Mouse (Mus musculus) heart, adult 11 months (tissue): Measurements from ENCODE around the gene Pde4c.

ENCODE experiments used
- DNase-seq: peaks from one replicate; pipeline ENCODE4 v3.0.0; 2022

The Pde4c gene

DNA sequence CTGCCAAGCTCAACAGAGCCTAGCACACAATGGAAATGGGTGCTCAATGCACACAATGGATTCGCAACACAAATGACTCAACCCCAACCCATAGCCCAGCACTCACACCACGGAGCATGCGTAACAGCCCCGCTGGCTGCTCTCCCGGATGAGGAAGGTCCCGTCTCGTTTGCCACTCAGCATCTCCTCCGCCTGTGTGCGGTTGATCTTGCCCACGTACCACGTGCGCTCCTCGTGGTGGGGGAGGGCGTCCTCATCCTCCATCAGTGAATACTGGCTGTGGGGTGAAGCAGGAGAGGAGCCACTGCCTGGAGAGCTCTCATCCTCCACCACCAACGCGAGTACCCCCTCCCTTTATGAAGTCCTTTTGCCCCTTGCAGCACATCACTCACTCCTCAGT, 45.4 kb downstream of the Pde4c start:
- peak; percentile 97 for DNase-seq

- peak; percentile 99 for DNase-seq
These were observed 45.8 kb downstream of the Pde4c start for GRCm38 (mm10) chr8:70769359-70769758.

GRCm38 (mm10) chr8:70769858-70770257, 46.3 kb downstream of the Pde4c start:
- no peak for DNase-seq

- no peak for DNase-seq
These were observed 47.2 kb downstream of the Pde4c start for GRCm38 (mm10) chr8:70770748-70771147.

DNA sequence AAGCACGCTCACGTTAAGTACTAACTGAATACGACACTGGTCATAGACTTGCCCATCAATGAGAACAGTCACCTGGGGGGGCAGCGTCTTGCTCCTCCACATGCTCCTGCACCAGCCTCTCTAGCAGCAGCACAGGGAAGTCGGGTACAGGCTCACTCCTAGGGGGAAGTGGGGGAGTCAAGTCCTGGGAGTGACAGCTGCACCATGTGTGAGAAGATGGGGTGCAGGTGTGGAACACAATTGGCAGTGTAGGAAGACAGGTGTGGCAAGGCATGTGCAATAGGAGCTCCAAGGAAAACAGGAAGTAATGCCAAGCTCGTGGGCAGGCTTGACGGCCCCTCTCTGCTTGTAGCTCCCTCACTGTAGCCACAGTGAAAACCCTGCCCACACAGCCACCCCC, 47.7 kb downstream of the Pde4c start:
- DNase-seq: no peak

DNA sequence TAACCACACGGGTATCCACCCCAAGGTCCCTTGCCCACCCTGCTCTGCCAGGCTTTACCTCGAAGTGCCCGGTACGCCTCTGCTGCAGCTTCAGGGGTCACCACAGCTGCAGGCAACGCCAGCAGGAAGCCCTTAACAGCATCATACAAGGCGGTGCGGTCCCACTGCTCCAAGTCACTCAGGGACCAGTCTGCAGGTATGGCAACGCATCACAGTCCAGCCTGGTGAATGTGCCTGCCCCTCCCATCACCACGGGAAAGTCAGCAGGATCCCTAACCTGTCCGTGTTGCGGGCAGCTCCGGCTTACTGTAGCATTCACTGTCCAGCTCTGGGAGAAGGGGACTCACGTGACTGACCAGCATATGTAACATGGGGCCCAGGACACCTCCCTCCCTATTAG, 48.6 kb downstream of the Pde4c start:
- DNase-seq: no peak

- no peak for DNase-seq
These were observed 49.4 kb downstream of the Pde4c start for GRCm38 (mm10) chr8:70772890-70773289.

DNA sequence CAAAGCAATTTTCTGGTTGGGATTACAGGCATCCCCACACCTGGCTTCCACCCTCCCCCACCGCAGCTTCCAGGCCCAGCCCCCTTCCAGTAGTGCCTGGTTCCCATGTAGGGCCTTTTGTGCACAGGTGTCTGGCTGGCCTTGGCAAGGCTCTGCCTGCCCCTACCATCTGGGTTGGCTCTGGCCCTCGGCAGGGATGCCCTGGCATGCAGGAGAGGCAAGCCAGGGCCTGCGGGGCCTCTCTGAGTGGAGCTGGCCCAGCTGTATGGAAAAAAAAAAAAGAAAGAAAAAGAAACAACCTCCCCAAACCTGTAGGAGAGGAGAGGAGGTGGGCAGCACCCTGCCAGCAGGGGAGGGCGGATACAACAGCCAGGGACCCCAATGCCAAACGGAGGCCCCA, 49.9 kb downstream of the Pde4c start:
- peak; percentile 96 for DNase-seq

DNA sequence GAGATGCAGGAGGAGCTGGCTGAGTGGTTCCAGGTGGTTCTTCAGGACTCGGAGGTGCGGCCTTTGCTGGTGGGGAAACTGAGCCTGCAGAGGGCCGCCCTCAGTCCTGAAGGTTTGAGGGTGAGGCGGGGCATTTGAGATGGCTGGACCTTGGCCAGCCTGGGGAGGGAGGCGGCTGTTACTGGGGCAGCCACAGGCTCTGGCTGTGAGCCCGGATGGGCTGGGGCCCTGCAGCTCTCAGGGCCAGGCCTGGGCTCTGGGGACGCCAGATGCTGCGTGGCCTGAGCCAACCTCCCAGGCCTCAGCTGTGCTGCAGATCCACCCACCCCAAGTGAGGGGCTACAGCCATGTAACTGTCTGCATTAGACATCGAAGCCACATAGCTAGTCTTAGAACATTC, 50.3 kb downstream of the Pde4c start:
- peak; percentile 99 for DNase-seq

DNA sequence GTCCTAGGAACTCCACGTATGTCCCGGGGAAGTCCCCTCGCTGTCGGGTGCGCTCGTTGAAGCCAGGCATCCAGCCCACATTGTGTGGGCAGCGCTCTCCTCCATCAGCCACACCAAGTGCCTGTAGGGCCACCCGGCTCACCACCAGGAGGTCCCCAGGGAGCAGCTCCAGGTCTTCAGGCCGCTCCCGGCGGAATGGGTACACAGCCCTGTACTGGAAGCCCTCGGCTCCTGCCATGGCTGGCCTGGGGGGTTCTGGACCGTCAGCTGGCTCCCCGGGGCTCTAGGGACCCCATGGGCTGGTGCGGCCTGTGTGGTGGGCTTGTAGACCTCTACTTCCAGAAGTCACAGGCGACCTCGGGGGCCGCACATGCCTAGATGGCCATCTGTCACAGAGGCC, 51.2 kb downstream of the Pde4c start:
- DNase-seq: peak; percentile 97

DNA sequence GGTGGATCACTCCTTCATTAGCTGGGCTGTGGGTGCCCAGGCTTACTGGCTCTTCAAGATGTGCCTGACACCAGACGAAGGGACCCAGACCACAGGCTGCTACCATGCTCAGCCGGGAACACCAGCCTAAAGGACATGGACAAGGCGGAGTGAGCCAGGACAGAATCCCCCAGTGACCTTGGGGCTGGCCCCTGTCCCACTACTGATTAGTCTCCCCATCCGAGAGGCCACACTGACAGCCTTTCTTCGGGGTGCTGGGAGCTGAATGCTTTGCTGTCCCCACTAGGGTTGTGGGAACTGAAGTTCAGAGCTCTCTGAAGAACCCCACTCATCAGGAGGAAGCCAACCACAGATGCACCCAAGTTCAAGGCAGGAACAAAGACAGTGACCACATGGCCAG, 51.7 kb downstream of the Pde4c start:
- peak; percentile 98 for DNase-seq

GRCm38 (mm10) chr8:70775851-70776495, 52.5 kb downstream of the Pde4c start:
- peak; percentile 96 for DNase-seq

- DNase-seq: peak; percentile 99
These were observed 53.2 kb downstream of the Pde4c start, which contains the start of gene Pik3r2 for GRCm38 (mm10) chr8:70776496-70777444. Gene Pik3r2, minus strand, starts transcription at chr8:70776713.

DNA sequence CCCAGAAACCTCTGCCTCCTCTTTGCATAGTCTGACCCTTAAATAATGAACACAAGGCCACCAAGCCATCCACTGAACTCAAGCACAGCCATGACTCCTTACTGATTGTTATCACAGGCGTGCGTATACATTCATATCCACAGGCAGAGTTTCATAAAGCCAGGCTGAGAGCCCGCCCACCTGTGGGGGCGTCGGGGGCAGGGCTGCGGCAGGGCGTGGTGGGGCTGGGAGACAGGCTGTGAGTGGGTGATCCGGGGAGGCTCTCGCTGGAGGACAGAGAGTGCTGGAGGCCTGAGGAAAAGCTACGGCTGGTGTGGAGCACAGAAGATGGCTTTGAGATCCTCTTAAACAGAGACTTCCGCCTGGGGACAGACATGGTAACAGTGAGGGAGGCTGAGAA, 56.6 kb downstream of the Pde4c start:
- no peak for DNase-seq

DNA sequence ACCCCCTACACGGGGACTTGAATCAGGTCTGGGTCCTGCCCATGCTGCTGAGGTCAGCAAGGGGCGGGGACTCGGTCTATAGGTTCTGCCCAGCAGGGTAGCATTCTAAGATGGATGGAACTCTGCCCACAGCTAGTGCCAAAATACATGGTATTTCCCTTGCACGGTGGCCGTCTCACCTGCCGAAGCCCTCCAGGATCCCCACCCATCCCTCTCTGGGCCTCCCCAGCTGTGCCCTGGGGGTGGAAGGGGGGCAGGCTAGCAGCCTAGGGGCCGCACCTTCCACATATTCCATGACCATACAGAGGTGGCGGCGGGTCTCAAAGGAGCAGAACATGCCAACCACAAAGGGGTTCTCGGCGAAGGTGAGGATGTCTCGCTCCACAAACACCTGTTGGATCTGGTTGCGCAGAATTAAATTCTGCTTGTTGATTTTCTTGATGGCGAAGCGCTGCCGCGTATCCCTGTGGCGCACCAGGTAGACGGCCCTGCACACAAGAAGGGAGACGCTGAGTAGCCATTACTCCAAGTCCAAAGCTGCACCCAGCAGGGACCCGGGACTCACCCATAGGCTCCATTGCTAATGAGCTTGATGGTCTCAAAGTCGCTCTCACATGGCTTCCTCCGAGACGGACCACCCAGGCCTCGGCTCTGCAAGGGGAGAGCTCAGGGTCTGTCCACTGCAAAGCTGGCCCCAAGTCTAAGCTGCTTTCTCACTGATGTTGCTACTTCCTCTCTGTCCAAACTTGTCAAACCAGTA, 63.0 kb downstream of the Pde4c start:
- DNase-seq: no peak

DNA sequence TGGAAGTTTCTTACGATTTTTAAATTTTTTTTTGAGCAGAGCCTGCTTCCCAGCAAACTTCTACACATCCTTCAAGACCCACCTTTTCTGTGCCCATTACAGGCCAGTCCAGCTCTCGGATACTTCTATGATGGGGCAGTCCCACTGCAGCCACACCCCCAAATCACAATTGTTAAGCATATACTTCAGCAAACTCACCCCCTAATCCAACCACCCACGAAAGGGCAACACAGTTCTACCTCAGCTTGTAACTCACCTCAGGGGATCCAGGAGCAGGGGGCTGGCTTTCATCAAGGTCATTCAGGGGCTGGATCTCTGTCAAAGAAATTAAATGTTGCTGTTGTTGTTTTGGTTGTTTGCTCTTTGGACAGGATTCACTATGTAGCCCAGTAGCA, 63.5 kb downstream of the Pde4c start:
- DNase-seq: no peak

- no peak for DNase-seq
These were observed 64.6 kb downstream of the Pde4c start for GRCm38 (mm10) chr8:70787941-70788667.

DNA sequence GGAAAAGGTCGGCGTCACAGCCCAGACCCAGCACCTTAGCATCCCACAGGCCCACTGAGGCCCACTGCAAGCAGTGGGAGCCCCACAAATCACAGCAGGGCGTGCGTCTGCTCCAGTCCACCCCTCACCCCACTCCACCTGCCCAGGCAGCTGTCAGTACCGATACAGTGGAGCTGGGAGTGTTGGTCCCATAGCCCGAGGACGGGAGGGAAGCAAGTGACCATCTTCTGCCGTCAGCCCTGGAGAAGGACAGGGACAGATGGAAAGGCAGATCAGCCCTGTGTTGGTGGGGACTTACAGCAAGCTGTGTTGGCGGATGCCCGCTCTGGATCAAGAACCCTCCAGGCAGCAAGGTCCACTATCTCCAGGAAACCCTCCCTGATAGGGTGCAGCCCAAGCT, 65.5 kb downstream of the Pde4c start:
- no peak for DNase-seq

- DNase-seq: no peak
These were observed 67.3 kb downstream of the Pde4c start for GRCm38 (mm10) chr8:70790846-70791245.

DNA sequence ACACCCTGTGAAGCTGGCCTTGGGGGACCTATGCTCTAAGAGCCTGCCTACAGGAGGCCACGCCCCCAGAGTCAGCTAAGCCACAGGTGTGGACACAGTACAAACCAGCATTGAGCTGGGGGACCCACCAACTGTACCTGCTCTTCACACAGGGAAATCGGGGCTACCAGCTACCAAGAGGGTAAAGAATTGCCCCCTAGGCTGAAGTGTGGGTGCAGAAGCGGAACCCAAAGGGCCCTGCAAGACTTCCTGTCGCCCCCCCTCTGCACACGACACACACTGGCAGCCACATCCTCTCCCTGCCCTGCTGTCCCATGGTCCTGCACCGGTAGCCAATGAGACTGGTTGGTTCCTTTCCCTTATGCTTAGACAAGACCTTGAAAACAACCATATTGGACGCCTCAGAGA, 67.8 kb downstream of the Pde4c start:
- DNase-seq: peak; percentile 98

DNA sequence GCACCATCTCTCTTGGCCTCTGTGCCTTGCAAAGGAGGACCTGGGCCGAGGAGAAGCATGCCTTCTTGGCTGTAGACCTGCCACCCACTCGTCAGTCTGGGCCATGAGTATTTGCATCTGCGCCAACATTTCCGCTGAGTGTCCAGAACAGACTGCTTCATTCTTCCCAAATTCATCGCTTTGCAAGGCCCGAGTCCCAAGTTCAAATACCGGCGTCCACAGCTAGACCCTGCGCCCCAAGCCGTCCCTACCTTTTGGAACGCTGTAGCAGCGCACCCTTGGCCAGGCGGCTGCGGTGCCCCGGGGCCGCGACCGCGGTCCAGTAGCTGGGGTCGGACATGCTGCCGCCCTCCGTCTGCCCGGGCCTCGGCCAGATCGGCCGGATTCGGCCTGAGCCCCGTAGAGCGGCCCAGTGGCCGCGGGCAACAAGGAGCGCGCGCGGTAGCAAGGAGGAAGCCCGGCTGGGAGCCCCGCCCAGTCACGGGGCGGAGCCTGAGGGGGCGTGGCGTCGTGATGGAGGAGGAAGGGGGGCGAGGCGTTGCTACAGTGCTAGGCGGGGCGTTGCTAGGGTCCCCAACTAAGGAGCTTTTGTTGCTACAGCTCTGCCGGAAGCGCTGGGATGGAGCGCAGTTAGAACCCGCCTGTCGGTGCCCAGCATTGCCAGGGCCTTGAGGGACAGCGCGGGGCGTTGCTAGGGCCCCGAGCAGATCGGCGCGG, 68.6 kb downstream of the Pde4c start:
- DNase-seq: peak; percentile 100

DNA sequence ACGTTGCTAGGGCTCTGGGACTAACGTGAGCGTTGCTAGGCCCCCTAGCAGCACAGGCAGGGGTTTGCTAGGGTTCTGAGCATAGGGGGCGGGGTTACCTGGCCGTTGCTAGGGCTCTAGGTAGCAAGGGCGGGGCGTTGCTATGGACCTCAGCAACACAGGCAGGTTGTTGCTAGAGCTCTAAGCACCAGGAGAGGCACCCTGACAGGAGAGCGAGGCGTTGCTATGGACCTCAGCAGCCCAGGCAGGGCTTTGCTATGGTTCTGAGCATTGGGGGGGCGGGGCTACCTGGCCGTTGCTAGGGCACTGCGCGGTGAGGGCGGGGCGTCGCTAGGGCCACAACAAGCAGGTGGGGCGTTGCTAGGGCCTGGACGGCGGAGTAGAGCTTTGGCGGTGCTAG, 69.2 kb downstream of the Pde4c start:
- no peak for DNase-seq
